ENCODE assay signal across 8 mouse cellular contexts in the genomic region with DNA sequence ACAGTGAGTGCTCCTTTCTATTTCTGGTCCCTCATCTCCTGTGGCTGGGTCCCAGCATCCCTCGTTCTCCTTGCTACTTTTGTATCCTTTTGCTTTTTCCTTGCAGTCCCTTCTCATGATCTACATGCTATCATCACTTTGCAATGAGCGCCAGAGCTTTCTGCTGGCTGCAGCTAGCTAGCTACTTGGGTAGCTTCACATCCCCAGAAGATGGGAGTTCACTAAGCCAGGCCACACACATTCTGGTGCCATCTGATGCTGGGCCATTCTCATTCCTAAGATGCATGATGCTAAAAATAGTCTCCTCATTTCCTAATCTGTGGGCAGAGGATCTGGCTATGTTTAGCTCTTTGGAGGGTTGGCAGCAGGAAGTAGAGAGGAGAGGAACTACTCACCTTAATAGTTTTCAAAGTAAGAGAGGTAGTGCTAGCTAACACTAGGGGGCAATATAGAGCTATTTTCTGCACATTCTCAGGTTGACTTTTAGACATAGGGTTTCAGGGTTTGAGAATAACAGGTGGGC. TPM values are rescaled to one million over a fixed set of nuclear protein-coding genes. Genes with fewer than 3 reads are reported as not detected.
DNase-seq lines count a peak whose midpoint lies in the region; ATAC-seq and TF ChIP-seq lines count a peak whose summit lies in the region.

No protein-coding gene starts in this region.

- no peak; the same call in 1 of the 2 replicates for TF ChIP-seq CTCF in cerebellum, adult 2 months (IDR thresholded peaks at IDR 0.05; ENCODE audit: borderline replicate concordance, insufficient read depth, low read depth, low read length)
- peak; percentile 10 for TF ChIP-seq CTCF in ES-Bruce4 (IDR thresholded peaks at IDR 0.05; ENCODE audit: low read depth, low read length)
- TF ChIP-seq CTCF in midbrain, postnatal 0 days (IDR thresholded peaks at IDR 0.05): peak; percentile 80

- TF ChIP-seq POLR2A in cerebellum, adult 2 months (IDR thresholded peaks at IDR 0.05; ENCODE audit: borderline replicate concordance, insufficient read depth, low read length): no peak
- no peak for TF ChIP-seq POLR2A in ES-Bruce4 (IDR thresholded peaks at IDR 0.05; ENCODE audit: insufficient read depth, low read length)

- H3K4me3 ChIP-seq in cerebellum, adult 2 months (replicated peaks; ENCODE audit: insufficient read depth, low read depth, low read length): no peak overlapping the region
- H3K4me3 ChIP-seq in ES-Bruce4 (ENCODE audit: low read depth, low read length): no peak overlapping the region
- peak overlapping the region; percentile 85 for H3K4me3 ChIP-seq in embryonic facial prominence, embryonic 10.5 days
- H3K4me3 ChIP-seq in heart, embryonic 15.5 days: no peak overlapping the region
- no peak overlapping the region; the same call in 1 of the 2 replicates for H3K4me3 ChIP-seq in midbrain, postnatal 0 days (ENCODE audit: low read depth, low read length)

- DNase-seq in cerebellum, adult 2 months: peak; percentile 21 to 40
- no peak for DNase-seq in cerebellum, postnatal 4 days (ENCODE audit: low spot score in 2 of 2)
- DNase-seq in embryonic facial prominence, embryonic 10.5 days (ENCODE audit: low spot score): no peak
- peak; percentile 24 to 49 for DNase-seq in layer of hippocampus, postnatal 14 days (ENCODE audit: low spot score in 2 of 2)
- peak; percentile 83 for DNase-seq in midbrain, postnatal 0 days (ENCODE audit: low spot score)
- peak; percentile 49 for DNase-seq in thymus, postnatal 0 days (ENCODE audit: low spot score)

- WGBS in cerebellum, adult 2 months: 41% methylated on average over 2 of the region's 2 CpGs
- WGBS in embryonic facial prominence, embryonic 10.5 days: 61% methylated on average over 2 of the region's 2 CpGs
- WGBS in heart, embryonic 15.5 days: 30% methylated on average over 2 of the region's 2 CpGs
- 49% methylated on average over 2 of the region's 2 CpGs for WGBS in midbrain, postnatal 0 days

- no peak overlapping the region for H3K27ac ChIP-seq in cerebellum, adult 2 months (ENCODE audit: insufficient read depth, low read length)
- no peak overlapping the region for H3K27ac ChIP-seq in ES-Bruce4 (ENCODE audit: insufficient read depth, low read length)
- H3K27ac ChIP-seq in embryonic facial prominence, embryonic 10.5 days (replicated peaks): peak overlapping the region; percentile 63
- 0 out of 2 replicates have a peak overlapping the region, but pooled peaks have one; percentile 17 for H3K27ac ChIP-seq in heart, embryonic 15.5 days
- no peak overlapping the region for H3K27ac ChIP-seq in midbrain, postnatal 0 days (ENCODE audit: low read depth, low read length)

- peak overlapping the region; percentile 23 for H3K4me2 ChIP-seq in heart, embryonic 15.5 days
- H3K4me2 ChIP-seq in midbrain, postnatal 0 days (ENCODE audit: low read depth, low read length, poor library complexity, severe bottlenecking): peak overlapping the region; percentile 78

- no peaks in the 10 kb centered on the region for H3K9me3 ChIP-seq in ES-Bruce4 (replicated peaks; ENCODE audit: control insufficient read depth, insufficient read depth, low read length, poor library complexity, severe bottlenecking)
- no peaks in the 10 kb centered on the region for H3K9me3 ChIP-seq in embryonic facial prominence, embryonic 10.5 days
- no peaks in the 10 kb centered on the region for H3K9me3 ChIP-seq in heart, embryonic 15.5 days (replicated peaks)
- no peaks in the 10 kb centered on the region for H3K9me3 ChIP-seq in midbrain, postnatal 0 days (ENCODE audit: low read length)

- H3K36me3 ChIP-seq in ES-Bruce4 (ENCODE audit: control insufficient read depth, insufficient read depth, low read length, poor library complexity, severe bottlenecking): no peaks in the 10 kb centered on the region
- H3K36me3 ChIP-seq in embryonic facial prominence, embryonic 10.5 days (replicated peaks): no peaks in the 10 kb centered on the region
- H3K36me3 ChIP-seq in heart, embryonic 15.5 days: no peaks in the 10 kb centered on the region
- no peaks in the 10 kb centered on the region for H3K36me3 ChIP-seq in midbrain, postnatal 0 days (ENCODE audit: insufficient read depth, low read length)

- TF ChIP-seq EP300 in ES-Bruce4 (IDR thresholded peaks at IDR 0.05; ENCODE audit: insufficient read depth, low read depth, low read length): no peak

- no peaks in the 10 kb centered on the region for H3K27me3 ChIP-seq in cerebellum, adult 2 months (ENCODE audit: control insufficient read depth, insufficient read depth, low read length)
- H3K27me3 ChIP-seq in ES-Bruce4 (ENCODE audit: control insufficient read depth, insufficient read depth, low read length, poor library complexity, severe bottlenecking): no peaks in the 10 kb centered on the region
- 0 out of 2 replicates have a peak, but pooled peaks cover 15% of the 10 kb centered on the region for H3K27me3 ChIP-seq in embryonic facial prominence, embryonic 10.5 days (replicated peaks; ENCODE audit: low read depth, poor library complexity, severe bottlenecking)
- H3K27me3 ChIP-seq in heart, embryonic 15.5 days: peaks cover 4% of the 10 kb centered on the region; the same call in 1 of the 2 replicates
- H3K27me3 ChIP-seq in midbrain, postnatal 0 days (ENCODE audit: insufficient read depth, low read length): no peaks in the 10 kb centered on the region

- no peak for ATAC-seq in heart, embryonic 15.5 days (replicated peaks; ENCODE audit: insufficient number of reproducible peaks, insufficient read depth, low FRiP score, low read depth)
- ATAC-seq in midbrain, postnatal 0 days (ENCODE audit: low FRiP score): no peak

- no peak overlapping the region for H3K9ac ChIP-seq in ES-Bruce4 (ENCODE audit: low read depth, poor library complexity, severe bottlenecking)
- no peak overlapping the region for H3K9ac ChIP-seq in heart, embryonic 15.5 days
- H3K9ac ChIP-seq in midbrain, postnatal 0 days (replicated peaks; ENCODE audit: low read length, poor library complexity, severe bottlenecking): no peak overlapping the region

- no peaks in the 10 kb centered on the region for H3K4me1 ChIP-seq in cerebellum, adult 2 months (ENCODE audit: control insufficient read depth, insufficient read depth, low read length)
- no peaks in the 10 kb centered on the region for H3K4me1 ChIP-seq in ES-Bruce4 (ENCODE audit: control insufficient read depth, insufficient read depth, low read length)
- peaks cover 28% of the 10 kb centered on the region for H3K4me1 ChIP-seq in embryonic facial prominence, embryonic 10.5 days
- peaks cover 16% of the 10 kb centered on the region for H3K4me1 ChIP-seq in heart, embryonic 15.5 days (replicated peaks)
- H3K4me1 ChIP-seq in midbrain, postnatal 0 days (ENCODE audit: insufficient read depth, low read length): 0 out of 2 replicates have a peak, but pooled peaks cover 6% of the 10 kb centered on the region

RNA-seq across cellular contexts. Expression of a gene that starts 3.0 kb away (rescaled TPM):
- polyA plus RNA-seq in cerebellum, adult 2 months (2012; rRNA removed): 2.9 and 3.0 TPM in 2 replicates
- polyA plus RNA-seq in ES-Bruce4 (2011; ENCODE audit: insufficient read depth, insufficient read length, low read depth, missing spikeins): 5.5 and 6.5 TPM in 2 replicates
- 38.6 and 43.3 TPM in 2 replicates for polyA plus RNA-seq in embryonic facial prominence, embryonic 10.5 days (2016; fragmentation: Nextera tagmentation; extraction: Ambion mirVana)
- 2.6 and 4.3 TPM in 2 replicates for polyA plus RNA-seq in heart, embryonic 15.5 days (2015; fragmentation: Nextera tagmentation; extraction: Ambion mirVana)
- total RNA-seq in layer of hippocampus, postnatal 14 days (2021): 1 to 10 TPM; 6.0 to 6.6 TPM
- 3.0 and 3.5 TPM in 2 replicates for total RNA-seq in midbrain, postnatal 0 days (2014; rRNA removed)
- 2.9 and 3.7 TPM in 2 replicates for polyA plus RNA-seq in midbrain, postnatal 0 days (2015; fragmentation: Nextera tagmentation; extraction: Ambion mirVana)
- 2.1 and 2.2 TPM in 2 replicates for polyA plus RNA-seq in thymus, postnatal 0 days (2015; fragmentation: Nextera tagmentation; extraction: Ambion mirVana)

Comparison
In these comparisons a context has a peak if more than half of its experiments do, and no peak if none do; other contexts are left out.
1. DNase-seq: peak in cerebellum, adult 2 months (2 of 2), layer of hippocampus, postnatal 14 days (2 of 2), midbrain, postnatal 0 days (single experiment) and thymus, postnatal 0 days (single experiment); none in cerebellum, postnatal 4 days (0 of 2) and embryonic facial prominence, embryonic 10.5 days (single experiment).
2. H3K27ac ChIP-seq: peak in embryonic facial prominence, embryonic 10.5 days (single experiment) and heart, embryonic 15.5 days (single experiment); none in cerebellum, adult 2 months (single experiment), ES-Bruce4 (single experiment) and midbrain, postnatal 0 days (single experiment).